Mouse (Mus musculus): ENCODE measurements at regions not wholly inside any gene's neighbourhood (a gene's known extent, or its start where the extent isn't known, plus 50 kb on each side); places are given as distances from the start of the nearest gene placed in this dataset.

DNA sequence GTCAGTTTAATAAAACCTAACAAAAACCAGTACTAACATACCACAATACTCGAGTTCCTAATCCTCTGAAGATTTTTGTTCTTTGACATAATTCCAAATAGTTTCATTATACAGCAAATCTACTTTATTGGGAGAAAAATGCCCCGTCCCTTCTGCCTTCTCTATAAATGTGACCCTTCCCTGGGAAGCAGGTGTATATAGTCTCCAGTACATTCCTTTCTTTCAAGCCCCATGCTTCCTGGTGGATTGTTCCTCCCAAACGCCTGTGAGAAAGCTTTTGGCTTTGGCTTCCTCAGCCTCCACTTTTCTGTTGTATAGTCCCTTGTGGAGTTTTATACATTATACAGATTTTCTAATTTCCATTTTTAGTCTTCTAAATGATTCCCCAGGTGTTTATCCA lies 1001.8 kb upstream of the Tenm3 start:
- DNase-seq: no peak

DNA sequence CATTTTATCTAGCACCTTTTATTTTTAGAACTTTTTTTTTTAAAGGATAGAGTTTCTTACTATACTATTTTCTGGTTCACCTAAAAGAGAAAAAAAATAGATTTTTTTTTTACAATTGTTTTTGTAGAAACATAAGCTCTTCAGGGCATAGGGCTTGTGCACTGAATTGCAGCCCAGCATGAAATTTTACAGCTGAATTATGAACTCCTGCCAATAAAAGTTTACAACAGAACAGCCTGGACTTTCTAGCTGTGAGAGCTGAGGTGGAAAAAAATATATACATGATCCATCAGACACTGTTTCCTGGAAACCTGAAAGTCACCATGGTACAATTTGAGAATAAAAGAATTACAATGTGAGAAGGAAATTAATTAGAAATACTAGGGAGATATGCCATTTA lies 988.2 kb upstream of the Tenm3 start:
- no peak for DNase-seq

DNA sequence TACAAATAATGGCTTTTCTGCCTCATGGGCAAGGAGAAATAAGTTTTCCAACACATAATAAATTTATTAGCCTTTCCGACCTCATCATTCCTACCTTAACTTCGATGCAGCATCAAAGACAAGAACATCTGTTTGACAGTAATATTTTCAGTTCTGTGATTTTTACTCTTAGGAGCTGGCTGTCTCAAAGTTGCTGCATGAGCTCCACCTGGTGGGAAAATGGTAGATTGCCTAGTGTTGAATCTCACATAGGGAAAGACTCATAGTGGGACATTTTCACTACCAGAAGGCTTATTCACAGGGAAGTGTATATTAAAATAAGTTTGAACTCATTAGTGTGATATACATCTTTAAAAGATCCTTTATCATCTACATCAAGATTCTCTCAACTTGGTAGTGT lies 985.6 kb upstream of the Tenm3 start:
- DNase-seq: peak; percentile 28 to 39

GRCm38 (mm10) chr8:49826231-49826630 lies 982.5 kb upstream of the Tenm3 start:
- DNase-seq: no peak

- DNase-seq: no peak
These were observed 981.2 kb upstream of the Tenm3 start for GRCm38 (mm10) chr8:49825000-49825399.

GRCm38 (mm10) chr8:49822791-49823190 lies 979.0 kb upstream of the Tenm3 start:
- no peak for DNase-seq

GRCm38 (mm10) chr8:49799236-49799635 lies 955.5 kb upstream of the Tenm3 start:
- DNase-seq: no peak

DNA sequence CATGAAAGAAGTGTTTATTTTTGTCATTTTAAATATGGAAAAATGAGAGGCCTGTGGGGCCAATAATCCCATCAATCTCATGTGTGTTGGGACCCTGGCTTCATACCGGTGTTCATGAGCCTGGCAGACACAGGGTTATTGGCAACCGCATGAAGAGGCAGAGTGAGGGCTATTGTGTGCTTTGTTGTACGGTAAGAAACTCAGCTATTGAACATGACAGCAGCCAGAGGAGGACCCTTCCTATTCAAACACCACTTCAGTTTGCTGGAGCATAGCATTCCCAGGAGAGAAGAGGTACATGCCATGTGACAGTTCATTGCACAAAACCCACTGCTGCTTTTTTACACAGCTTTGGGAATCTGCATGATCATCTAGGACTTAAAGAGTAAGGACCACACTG lies 953.0 kb upstream of the Tenm3 start:
- no peak for DNase-seq

DNA sequence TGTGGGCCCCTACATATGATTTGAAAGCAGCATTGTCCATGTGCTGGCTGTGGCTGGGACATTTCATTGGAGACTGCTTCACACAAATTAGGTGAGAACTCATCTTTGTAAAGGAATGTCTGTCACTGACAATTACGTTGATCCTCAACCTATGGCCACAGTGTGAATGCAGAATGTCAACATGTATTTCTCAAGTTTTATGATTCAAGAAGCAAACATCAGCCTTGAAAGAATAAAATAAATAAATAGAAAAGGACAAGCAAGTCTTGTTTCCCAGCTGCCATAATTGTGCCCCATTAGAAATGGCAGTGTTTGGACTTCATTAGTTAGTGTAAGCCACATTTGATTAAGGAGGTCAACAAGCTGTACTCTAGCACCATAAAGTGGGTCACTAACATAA lies 950.7 kb upstream of the Tenm3 start:
- DNase-seq: no peak

- DNase-seq: no peak
These were observed 926.1 kb upstream of the Tenm3 start for GRCm38 (mm10) chr8:49769829-49770228.

DNA sequence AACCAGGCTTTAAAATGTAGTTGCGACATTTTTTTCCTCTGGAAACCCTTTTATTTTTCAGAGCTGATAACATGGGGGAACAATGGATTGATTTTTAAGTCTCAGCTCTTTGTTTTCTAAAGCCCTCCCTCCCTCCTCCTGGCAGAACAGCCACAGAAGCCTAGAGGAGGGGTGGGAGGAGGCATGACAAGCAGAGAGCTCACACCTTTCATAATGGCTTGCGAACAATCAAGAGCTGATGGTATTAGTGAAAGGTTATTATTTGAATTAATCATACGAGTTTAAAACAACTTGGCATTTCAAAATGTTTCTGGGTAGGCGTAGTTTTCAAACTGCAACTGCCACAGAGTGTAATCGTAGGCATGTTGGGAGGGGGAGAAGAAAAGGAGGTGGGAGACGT lies 894.3 kb upstream of the Tenm3 start:
- no peak for DNase-seq

DNA sequence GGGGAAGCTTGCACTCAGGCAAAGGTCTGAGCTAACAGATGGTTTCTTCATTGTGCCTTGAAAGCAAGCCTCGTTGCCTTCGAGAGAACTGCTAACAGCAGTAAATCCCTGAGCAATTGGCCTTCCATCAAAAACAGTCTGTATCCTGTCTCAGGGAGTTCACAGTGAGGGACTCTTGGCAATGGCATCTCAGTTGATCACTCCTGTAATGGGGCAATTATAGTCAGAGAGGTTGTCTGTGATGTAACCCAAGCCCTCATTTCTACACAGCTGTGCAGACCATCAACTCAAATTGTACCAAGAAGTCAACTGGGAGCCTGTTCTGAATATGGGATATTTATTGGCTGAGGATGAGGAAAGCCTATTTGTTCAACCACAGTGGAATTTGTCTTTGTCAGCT lies 885.4 kb upstream of the Tenm3 start:
- no peak for DNase-seq

DNA sequence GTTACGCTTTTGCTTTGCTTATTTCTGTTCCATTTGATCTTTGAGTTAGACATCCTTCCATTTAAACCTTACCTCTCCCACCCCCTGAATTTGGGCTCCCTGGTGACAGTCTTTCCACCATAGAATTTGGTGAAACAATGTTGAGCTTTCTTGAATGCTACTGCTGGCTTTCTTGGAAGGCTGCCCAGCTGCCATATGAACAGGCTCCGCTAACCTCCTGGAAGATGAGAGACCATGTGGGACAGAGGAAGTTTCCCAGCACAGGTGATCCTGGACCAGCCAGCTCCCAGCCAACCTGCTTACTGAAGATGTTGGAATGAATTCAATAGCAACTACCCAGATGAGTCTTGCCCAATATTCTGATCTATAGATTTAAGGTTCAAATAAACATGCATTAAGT lies 868.6 kb upstream of the Tenm3 start:
- no peak for DNase-seq

- DNase-seq: peak in 1 of 2 experiments; percentile 3
These were observed 865.0 kb upstream of the Tenm3 start for GRCm38 (mm10) chr8:49708701-49709100.

GRCm38 (mm10) chr8:49699058-49699457 lies 855.3 kb upstream of the Tenm3 start:
- DNase-seq: no peak

DNA sequence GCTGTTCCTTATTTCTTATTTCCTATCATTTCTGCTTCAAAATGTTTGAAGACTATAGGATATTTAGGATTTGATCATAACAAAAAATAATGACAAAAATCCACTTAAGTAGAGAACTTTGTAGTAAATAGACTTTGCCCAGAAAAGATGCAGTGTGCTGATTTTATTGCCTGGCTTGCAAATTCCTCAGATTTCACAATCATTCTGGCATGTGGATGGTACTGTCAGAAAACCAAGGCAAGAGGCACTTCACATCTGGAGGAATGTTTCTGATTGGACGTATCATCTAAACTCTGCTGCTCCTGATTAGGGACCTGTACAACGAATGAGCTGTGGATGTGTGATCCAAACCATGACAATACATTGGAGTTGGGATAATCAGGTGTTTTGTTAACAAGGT lies 853.0 kb upstream of the Tenm3 start:
- DNase-seq: no peak

Data from adrenal gland, postnatal 36 days (tissue).